Mouse (Mus musculus) forebrain, embryonic 16.5 days (tissue): ENCODE measurements around the gene Tmc4. TPM values are rescaled to one million over a fixed set of nuclear protein-coding genes. Genes with fewer than 3 reads are reported as not detected.

Source experiments
- ATAC-seq: fragments of 200-750 bp; cut with Nextera tagmentation; 2 replicates; pipeline ENCODE4 v1.8.0; 2017; ENCODE audit warnings: mild to moderate bottlenecking, moderate library complexity
- H3K27ac ChIP-seq: fragments of 300-500 bp; sonication (generic); 2 replicates; pipeline ENCODE4 v1.5.1; 2014; ENCODE audit warnings: low read length, control low read depth
- H3K27me3 ChIP-seq: fragments of 300-500 bp; sonication (generic); replicated peaks from 2 replicates; pipeline ENCODE4 v1.6.1; 2014; ENCODE audit warnings: low read length; ENCODE audit not compliant: control insufficient read depth, insufficient read depth
- H3K36me3 ChIP-seq: fragments of 300-500 bp; sonication (generic); 2 replicates; pipeline ENCODE4 v1.6.1; 2014; ENCODE audit not compliant: control insufficient read depth, insufficient read depth
- H3K4me1 ChIP-seq: fragments of 300-500 bp; sonication (generic); replicated peaks from 2 replicates; pipeline ENCODE4 v1.6.1; 2014; ENCODE audit warnings: low read length; ENCODE audit not compliant: control insufficient read depth, insufficient read depth
- H3K4me2 ChIP-seq: fragments of 300-500 bp; sonication (generic); 2 replicates; pipeline ENCODE4 v1.6.1; 2014; ENCODE audit warnings: mild to moderate bottlenecking, low read length, control low read depth
- H3K4me3 ChIP-seq: fragments of 300-500 bp; sonication (generic); replicated peaks from 2 replicates; pipeline ENCODE4 v1.5.1; 2014; ENCODE audit warnings: mild to moderate bottlenecking, low read length, control low read depth
- H3K9ac ChIP-seq: fragments of 300-500 bp; sonication (generic); replicated peaks from 2 replicates; pipeline ENCODE4 v1.6.1; 2014; ENCODE audit warnings: low read depth, low read length, control low read depth
- H3K9me3 ChIP-seq: fragments of 300-500 bp; sonication (generic); 2 replicates; pipeline ENCODE4 v1.6.1; 2016; ENCODE audit warnings: low read length; ENCODE audit not compliant: control insufficient read depth
- WGBS: fragments of 180-500 bp; shearing (Covaris S2); extraction: QIAGEN DNeasy Blood & Tissue Kit; methylation state at CpG from one replicate; pipeline ENCODE4 v1.1.7; 2014; 5-methylcytosine and 5-hydroxymethylcytosine counted together
- polyA plus RNA-seq: library from polyadenylated mRNA; unstranded; fragments of >200 nt; fragmentation: Nextera tagmentation; extraction: Ambion mirVana; gene quantifications from 2 replicates; pipeline ENCODE4 v1.2.1, GENCODE M21; 2015

The Tmc4 gene
- polyA plus RNA-seq, 1 experiment from 2014 or later = 3.3 TPM

- Histone ChIP-seq H3K9ac (peak overlapping the region; percentile 72), H3K27ac (peak overlapping the region; percentile 81), H3K9me3 (no peaks in the 10 kb centered on the region), H3K4me2 (peak overlapping the region; percentile 71), H3K4me1 (peaks cover 19% of the 10 kb centered on the region), H3K27me3 (no peaks in the 10 kb centered on the region), H3K36me3 (peaks cover 5% of the 10 kb centered on the region), H3K4me3 (peak overlapping the region; percentile 77)
- under 1% methylated on average over 52 of the region's 55 CpGs for WGBS
- ATAC-seq = peak; percentile 25
These were observed 17.0 kb upstream of the Tmc4 start for GRCm38 (mm10) chr7:3694076-3694948.

- ATAC-seq = no peak
- WGBS = 0% methylated on average over 18 of the region's 18 CpGs
- Histone ChIP-seq H3K27ac (peak overlapping the region; percentile 81), H3K27me3 (no peaks in the 10 kb centered on the region), H3K9ac (peak overlapping the region; percentile 72), H3K4me1 (peaks cover 19% of the 10 kb centered on the region), H3K4me2 (peak overlapping the region; percentile 71), H3K9me3 (no peaks in the 10 kb centered on the region), H3K4me3 (peak overlapping the region; percentile 77), H3K36me3 (peaks cover 4% of the 10 kb centered on the region; the same call in 1 of the 2 replicates)
These were observed 16.4 kb upstream of the Tmc4 start for GRCm38 (mm10) chr7:3693809-3694075.

- Histone ChIP-seq H3K9me3 (no peaks in the 10 kb centered on the region), H3K27me3 (no peaks in the 10 kb centered on the region), H3K27ac (peak within 1 kb of the TSS; percentile 81), H3K4me2 (peak within 1 kb of the TSS; percentile 71), H3K9ac (peak within 1 kb of the TSS; percentile 72), H3K4me3 (peak within 1 kb of the TSS; percentile 77), H3K4me1 (peaks cover 19% of the 10 kb centered on the region), H3K36me3 (peaks cover 5% of the 10 kb centered on the region; the same call in 1 of the 2 replicates)
- ATAC-seq = peak; percentile 93
- WGBS = under 1% methylated on average over 55 of the region's 55 CpGs
These were observed 15.8 kb upstream of the Tmc4 start, which contains the start of gene Mboat7 for GRCm38 (mm10) chr7:3692987-3693808. Gene Mboat7 (minus strand): TSS chr7:3693523.

- peak within 1 kb of the TSS; percentile 81 for H3K27ac ChIP-seq
- peak within 1 kb of the TSS; percentile 71 for H3K4me2 ChIP-seq
- peaks cover 19% of the 10 kb centered on the region for H3K4me1 ChIP-seq
- H3K9ac ChIP-seq = peak within 1 kb of the TSS; percentile 72
- H3K4me3 ChIP-seq = peak within 1 kb of the TSS; percentile 77
- peaks cover 6% of the 10 kb centered on the region; the same call in 1 of the 2 replicates for H3K36me3 ChIP-seq
- WGBS = under 1% methylated on average over 49 of the region's 49 CpGs
- ATAC-seq = peak; percentile 70; the same call in 1 of the 2 replicates
- no peaks in the 10 kb centered on the region for H3K27me3 ChIP-seq
- no peaks in the 10 kb centered on the region for H3K9me3 ChIP-seq
These were observed 15.1 kb upstream of the Tmc4 start, which contains the start of gene Tsen34 for GRCm38 (mm10) chr7:3692382-3692986. Gene Tsen34 (plus strand): TSS chr7:3692863.

GRCm38 (mm10) chr7:3691919-3692318, 14.6 kb upstream of the Tmc4 start:
- Histone ChIP-seq H3K27me3 (no peaks in the 10 kb centered on the region), H3K27ac (peak overlapping the region; percentile 81), H3K4me1 (peaks cover 19% of the 10 kb centered on the region), H3K36me3 (peaks cover 7% of the 10 kb centered on the region; the same call in 1 of the 2 replicates), H3K4me2 (peak overlapping the region; percentile 71), H3K4me3 (peak overlapping the region; percentile 77), H3K9me3 (no peaks in the 10 kb centered on the region), H3K9ac (peak overlapping the region; percentile 72)
- WGBS = 40% methylated on average over 3 of the region's 3 CpGs
- ATAC-seq = no peak

GRCm38 (mm10) chr7:3685400-3686187, 8.2 kb upstream of the Tmc4 start:
- H3K9me3 ChIP-seq = no peaks in the 10 kb centered on the region
- WGBS = 85% methylated on average over 30 of the region's 31 CpGs
- ATAC-seq = no peak

GRCm38 (mm10) chr7:3684698-3685097, 7.3 kb upstream of the Tmc4 start:
- H3K4me1 ChIP-seq = 0 out of 2 replicates have a peak, but pooled peaks cover 5% of the 10 kb centered on the region
- H3K27ac ChIP-seq = peak overlapping the region; percentile 31
- H3K9ac ChIP-seq = no peak overlapping the region
- 0 out of 2 replicates have a peak, but pooled peaks have one; percentile 3 for ATAC-seq
- no peaks in the 10 kb centered on the region for H3K9me3 ChIP-seq
- H3K27me3 ChIP-seq = no peaks in the 10 kb centered on the region
- no peak overlapping the region for H3K4me3 ChIP-seq
- WGBS = 74% methylated on average over 8 of the region's 8 CpGs
- peaks cover 10% of the 10 kb centered on the region; the same call in 1 of the 2 replicates for H3K36me3 ChIP-seq
- no peak overlapping the region for H3K4me2 ChIP-seq

More at GRCm38 (mm10) chr7:3685400-3686187, 8.2 kb upstream of the Tmc4 start:
- Histone ChIP-seq H3K27me3 (no peaks in the 10 kb centered on the region), H3K9ac (no peak overlapping the region), H3K4me2 (no peak overlapping the region), H3K4me1 (0 out of 2 replicates have a peak, but pooled peaks cover 5% of the 10 kb centered on the region), H3K27ac (no peak overlapping the region), H3K36me3 (peaks cover 10% of the 10 kb centered on the region; the same call in 1 of the 2 replicates), H3K4me3 (no peak overlapping the region)

GRCm38 (mm10) chr7:3683908-3684550, 6.7 kb upstream of the Tmc4 start:
- no peak overlapping the region for H3K4me3 ChIP-seq
- 0 out of 2 replicates have a peak, but pooled peaks cover 5% of the 10 kb centered on the region for H3K4me1 ChIP-seq
- H3K9me3 ChIP-seq = no peaks in the 10 kb centered on the region
- peaks cover 10% of the 10 kb centered on the region; the same call in 1 of the 2 replicates for H3K36me3 ChIP-seq
- H3K4me2 ChIP-seq = no peak overlapping the region
- peak overlapping the region; percentile 49 for H3K27ac ChIP-seq
- 60% methylated on average over 10 of the region's 10 CpGs for WGBS
- H3K9ac ChIP-seq = no peak overlapping the region; the same call in 1 of the 2 replicates
- peak; percentile 64 for ATAC-seq
- H3K27me3 ChIP-seq = no peaks in the 10 kb centered on the region
